ENCODE assay signal across 27 mouse cellular contexts in genomic region chr12:103044422-103044821, GRCm38 (mm10).
DNase-seq lines count a peak whose midpoint lies in the region; ATAC-seq lines count a peak whose summit lies in the region.
"Had no signal": no experiment of that assay in that cellular context is flagged by ENCODE, and none has a peak within 500 bp of the region (broad histone marks: within the 10 kb centered on the region; RNA-seq: fewer than 3 reads in every experiment).

No protein-coding gene starts in this region.

- no peak overlapping the region for H3K4me3 ChIP-seq in kidney, embryonic 14.5 days (ENCODE audit: low read length)
- no peak overlapping the region for H3K4me3 ChIP-seq in embryonic facial prominence, embryonic 13.5 days
- H3K4me3 ChIP-seq in limb, embryonic 13.5 days: no peak overlapping the region
- no peak overlapping the region for H3K4me3 ChIP-seq in liver, embryonic 11.5 days (ENCODE audit: low read depth, low read length)
- H3K4me3 ChIP-seq: embryonic facial prominence, embryonic 12.5 days; erythroblast, embryonic 14.5 days; liver, embryonic 15.5 days; midbrain, embryonic 12.5 days; myocyte; neural tube, embryonic 12.5 days; stomach, embryonic 15.5 days had no signal

- intact Hi-C loops in left cerebral cortex, postnatal 14 days (cut with DNase I): no loop called here

- ATAC-seq in kidney, embryonic 14.5 days (ENCODE audit: low FRiP score, low TSS enrichment): no peak
- 0 out of 2 replicates have a peak, but pooled peaks have one; percentile 48 for ATAC-seq in embryonic facial prominence, embryonic 13.5 days (ENCODE audit: insufficient number of reproducible peaks, insufficient read depth, low FRiP score, low TSS enrichment, low read depth)
- peak; percentile 84 for ATAC-seq in limb, embryonic 13.5 days (ENCODE audit: low FRiP score, low read depth)
- no peak for ATAC-seq in liver, embryonic 11.5 days (replicated peaks; ENCODE audit: low FRiP score)
- ATAC-seq: activated CD4-positive, CD25-positive, alpha-beta regulatory T cell, adult 4 months; CD4-positive, CD25-positive, alpha-beta regulatory T cell, adult 4 months; forebrain, embryonic 16.5 days; hindbrain, embryonic 16.5 days had no signal

- H3K36me3 ChIP-seq in kidney, embryonic 14.5 days (ENCODE audit: control insufficient read depth, insufficient read depth, low read length): no peaks in the 10 kb centered on the region
- H3K36me3 ChIP-seq in embryonic facial prominence, embryonic 13.5 days: no peaks in the 10 kb centered on the region
- H3K36me3 ChIP-seq in limb, embryonic 13.5 days: no peaks in the 10 kb centered on the region
- no peaks in the 10 kb centered on the region for H3K36me3 ChIP-seq in liver, embryonic 11.5 days (ENCODE audit: control insufficient read depth, insufficient read depth, low read length)
- H3K36me3 ChIP-seq: embryonic facial prominence, embryonic 12.5 days; liver, embryonic 15.5 days; midbrain, embryonic 12.5 days; stomach, embryonic 15.5 days had no signal

- no peak overlapping the region for H3K27ac ChIP-seq in kidney, embryonic 14.5 days (ENCODE audit: low read depth, low read length)
- no peak overlapping the region for H3K27ac ChIP-seq in embryonic facial prominence, embryonic 13.5 days
- H3K27ac ChIP-seq in limb, embryonic 13.5 days: no peak overlapping the region
- H3K27ac ChIP-seq in liver, embryonic 11.5 days (ENCODE audit: low read depth, low read length): no peak overlapping the region
- H3K27ac ChIP-seq: embryonic facial prominence, embryonic 12.5 days; kidney, postnatal 0 days; liver, embryonic 15.5 days; midbrain, embryonic 12.5 days; neural tube, embryonic 12.5 days; stomach, embryonic 15.5 days had no signal

- WGBS in kidney, embryonic 14.5 days: 65% methylated on average over 4 of the region's 4 CpGs
- 32% methylated on average over 4 of the region's 4 CpGs for WGBS in embryonic facial prominence, embryonic 13.5 days
- 26% methylated on average over 4 of the region's 4 CpGs for WGBS in limb, embryonic 13.5 days
- 76% methylated on average over 4 of the region's 4 CpGs for WGBS in liver, embryonic 11.5 days

- H3K9me3 ChIP-seq in kidney, embryonic 14.5 days (ENCODE audit: control insufficient read depth, low read length): no peaks in the 10 kb centered on the region
- no peaks in the 10 kb centered on the region for H3K9me3 ChIP-seq in embryonic facial prominence, embryonic 13.5 days
- H3K9me3 ChIP-seq in limb, embryonic 13.5 days: 0 out of 2 replicates have a peak, but pooled peaks cover 7% of the 10 kb centered on the region
- H3K9me3 ChIP-seq in liver, embryonic 11.5 days (ENCODE audit: control insufficient read depth, low read length): no peaks in the 10 kb centered on the region
- H3K9me3 ChIP-seq: embryonic facial prominence, embryonic 12.5 days; liver, embryonic 15.5 days; midbrain, embryonic 12.5 days; stomach, embryonic 15.5 days had no signal

- no peaks in the 10 kb centered on the region for H3K4me1 ChIP-seq in kidney, embryonic 14.5 days (ENCODE audit: control insufficient read depth, insufficient read depth, low read length)
- H3K4me1 ChIP-seq in embryonic facial prominence, embryonic 13.5 days: peaks cover 9% of the 10 kb centered on the region
- peaks cover 9% of the 10 kb centered on the region for H3K4me1 ChIP-seq in limb, embryonic 13.5 days
- H3K4me1 ChIP-seq in liver, embryonic 11.5 days (replicated peaks; ENCODE audit: control insufficient read depth, insufficient read depth, low read length): no peaks in the 10 kb centered on the region
- H3K4me1 ChIP-seq: embryonic facial prominence, embryonic 12.5 days; liver, embryonic 15.5 days; neural tube, embryonic 12.5 days; stomach, embryonic 15.5 days had no signal

- peak; percentile 14 for DNase-seq in kidney, adult 9 months
- DNase-seq in left cerebral cortex, postnatal 14 days (ENCODE audit: low spot score in 2 of 2): no peak
- DNase-seq in liver, embryonic 11.5 days (ENCODE audit: low spot score): no peak
- DNase-seq in heart, postnatal 4 days: no peak
- DNase-seq: adrenal gland, adult 2 months; cerebellum, postnatal 10 days; heart, postnatal 14 days; kidney, adult 18-20 months; kidney, postnatal 4 days; liver; lung, postnatal 36 days; right cerebral cortex, adult 18-20 months had no signal

- H3K9ac ChIP-seq in kidney, embryonic 14.5 days (ENCODE audit: low read depth, low read length): no peak overlapping the region
- no peak overlapping the region for H3K9ac ChIP-seq in embryonic facial prominence, embryonic 13.5 days
- no peak overlapping the region for H3K9ac ChIP-seq in limb, embryonic 13.5 days
- no peak overlapping the region for H3K9ac ChIP-seq in liver, embryonic 11.5 days (ENCODE audit: low read depth, low read length)
- H3K9ac ChIP-seq: embryonic facial prominence, embryonic 12.5 days; liver, embryonic 15.5 days; midbrain, embryonic 12.5 days; neural tube, embryonic 12.5 days; stomach, embryonic 15.5 days had no signal

- H3K4me2 ChIP-seq in kidney, embryonic 14.5 days (replicated peaks; ENCODE audit: low read depth, low read length): no peak overlapping the region
- H3K4me2 ChIP-seq in embryonic facial prominence, embryonic 13.5 days: no peak overlapping the region
- H3K4me2 ChIP-seq in limb, embryonic 13.5 days (replicated peaks): no peak overlapping the region
- H3K4me2 ChIP-seq in liver, embryonic 11.5 days: no peak overlapping the region
- H3K4me2 ChIP-seq: embryonic facial prominence, embryonic 12.5 days; liver, embryonic 15.5 days; midbrain, embryonic 12.5 days; neural tube, embryonic 12.5 days; stomach, embryonic 15.5 days had no signal

- no peaks in the 10 kb centered on the region for H3K27me3 ChIP-seq in kidney, embryonic 14.5 days (ENCODE audit: control insufficient read depth, insufficient read depth, low read length)
- no peaks in the 10 kb centered on the region for H3K27me3 ChIP-seq in embryonic facial prominence, embryonic 13.5 days
- H3K27me3 ChIP-seq in limb, embryonic 13.5 days: no peaks in the 10 kb centered on the region
- H3K27me3 ChIP-seq in liver, embryonic 11.5 days (replicated peaks; ENCODE audit: control insufficient read depth, insufficient read depth, low read length): no peaks in the 10 kb centered on the region
- H3K27me3 ChIP-seq: embryonic facial prominence, embryonic 12.5 days; liver, embryonic 15.5 days; midbrain, embryonic 12.5 days; neural tube, embryonic 12.5 days; stomach, embryonic 15.5 days had no signal

Comparison
In these comparisons a context has a peak if more than half of its experiments do, and no peak if none do; other contexts are left out.
1. ATAC-seq: peak in embryonic facial prominence, embryonic 13.5 days (single experiment) and limb, embryonic 13.5 days (single experiment); none in kidney, embryonic 14.5 days (single experiment) and liver, embryonic 11.5 days (single experiment).